Mouse (Mus musculus) layer of hippocampus, adult 18-20 months (tissue): ENCODE measurements around the gene Ppp1r1a. TPM values are rescaled to one million over a fixed set of nuclear protein-coding genes. Genes with fewer than 3 reads are reported as not detected.

Source experiments
- DNase-seq, 2 experiments: peaks; one replicate each; pipeline ENCODE4 v3.0.0; 2022; ENCODE audit warnings: low spot score in 2 of 2
- long read RNA-seq: library from polyadenylated mRNA; stranded (forward); transcript quantifications from one replicate; pipeline ENCODE4 v2.0.0, GENCODE M21; 2021
- total RNA-seq, 2 experiments: library from RNA; stranded (reverse); gene quantifications; 2 replicates each; pipeline ENCODE4 v1.2.3; 2021

The Ppp1r1a gene
- total RNA-seq = 100 to 1,000 TPM; 113 to 123 TPM
- long read RNA-seq, transcript Ppp1r1a-202 (6 exons, 821 nt) = minor isoform, 16 of 80 reads
- long read RNA-seq, transcript Ppp1r1a-201 (7 exons, 1,306 nt) = major isoform, 56 of 80 reads
- long read RNA-seq, partial matches to known transcripts = 6 of 80 reads
- long read RNA-seq, other reads (novel, unspliced or antisense) = 2 of 80 reads

DNA sequence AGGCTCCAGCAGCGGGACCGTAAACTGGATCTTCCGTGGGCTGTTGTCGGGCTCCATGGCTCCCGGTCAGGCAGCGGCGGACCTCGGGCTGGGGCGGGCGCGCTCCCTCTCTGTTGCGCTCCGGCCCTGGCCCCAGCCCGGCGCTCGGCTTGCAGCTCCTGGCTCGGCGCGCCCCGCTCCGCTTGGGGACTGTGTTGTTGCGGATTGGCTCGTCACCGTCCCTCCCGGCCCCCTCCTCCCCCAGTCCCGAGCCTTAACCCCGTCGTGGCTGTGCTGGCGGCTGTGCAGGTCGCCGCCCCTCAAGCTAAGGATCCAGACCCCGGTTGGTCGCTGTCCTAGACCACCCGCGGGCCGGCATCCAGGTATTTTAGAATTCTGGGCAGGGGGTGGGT is at the start of gene Ppp1r1a:
Ppp1r1a (minus strand) TSS at position 182 of the 392 bp plus-strand sequence.
- DNase-seq = peak; percentile 61 to 76

DNA sequence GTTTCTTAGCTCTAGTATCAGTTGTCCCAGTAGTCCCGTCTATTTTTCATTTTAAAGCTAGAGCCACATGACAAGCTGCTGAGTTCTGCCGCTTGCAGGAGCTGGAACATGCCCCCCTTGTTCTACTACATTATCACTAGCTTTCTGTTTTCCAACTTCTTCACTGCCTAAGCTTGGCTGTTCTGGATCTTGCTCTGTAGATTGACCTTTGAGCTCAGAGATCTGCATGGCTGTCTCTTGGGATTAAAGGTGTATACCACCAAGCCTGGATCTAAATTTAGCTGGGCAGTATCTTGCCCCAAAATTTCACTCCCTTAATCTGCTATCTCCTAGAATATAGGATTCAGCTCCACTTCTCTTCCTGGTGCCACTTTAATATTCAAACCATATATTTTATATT is 48.1 kb upstream of the Ppp1r1a start:
- no peak for DNase-seq

DNA sequence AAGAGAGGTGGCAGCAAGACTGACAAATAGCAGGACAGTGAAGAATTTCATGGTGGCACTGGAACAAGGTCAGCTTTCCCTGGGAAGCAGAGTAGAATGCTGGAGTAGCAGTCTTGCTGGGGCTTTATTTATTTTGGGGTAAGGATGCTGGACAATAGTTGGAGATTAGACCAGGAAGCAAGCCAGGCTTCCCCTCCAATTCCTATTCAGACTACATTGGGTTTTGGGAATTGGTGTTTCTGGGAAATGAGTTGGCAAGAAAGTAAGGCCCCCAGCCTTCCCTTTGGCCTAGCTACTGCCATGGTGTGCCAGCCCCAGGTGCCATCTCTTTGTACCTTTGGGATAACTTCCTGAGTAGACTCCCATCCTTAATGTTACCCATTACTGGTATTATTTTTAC is 27.2 kb upstream of the Ppp1r1a start, which contains the start of gene Glycam1:
Glycam1 (minus strand) TSS at position 101 of the 400 bp plus-strand sequence.
- DNase-seq = no peak

DNA sequence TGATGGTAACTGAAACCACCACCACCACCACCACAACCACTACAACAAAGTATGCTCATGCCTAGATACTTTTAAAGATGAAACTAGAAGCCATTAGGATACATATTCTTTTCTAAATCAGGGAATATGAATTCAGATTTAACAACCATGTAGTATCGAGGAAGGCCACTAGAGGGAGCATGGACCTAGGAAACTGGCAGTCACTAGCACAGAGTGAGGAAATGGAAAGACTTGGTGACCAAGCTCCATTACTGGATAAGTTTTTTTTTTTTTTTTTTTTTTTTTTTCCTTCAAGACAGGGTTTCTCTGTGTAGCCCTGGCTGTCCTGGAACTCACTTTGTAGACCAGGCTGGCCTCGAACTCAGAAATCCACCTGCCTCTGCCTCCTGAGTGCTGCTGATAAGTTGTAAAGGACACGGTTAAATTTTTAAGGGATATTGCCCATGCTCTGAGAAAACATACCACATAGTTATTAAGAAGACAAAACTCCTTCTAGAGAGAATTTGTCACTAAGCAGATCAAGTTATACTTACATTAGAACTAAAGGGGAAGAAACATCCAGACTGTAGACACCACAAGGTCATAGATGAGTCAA is 14.4 kb upstream of the Ppp1r1a start:
- peak in 1 of 2 experiments; percentile 85 for DNase-seq

DNA sequence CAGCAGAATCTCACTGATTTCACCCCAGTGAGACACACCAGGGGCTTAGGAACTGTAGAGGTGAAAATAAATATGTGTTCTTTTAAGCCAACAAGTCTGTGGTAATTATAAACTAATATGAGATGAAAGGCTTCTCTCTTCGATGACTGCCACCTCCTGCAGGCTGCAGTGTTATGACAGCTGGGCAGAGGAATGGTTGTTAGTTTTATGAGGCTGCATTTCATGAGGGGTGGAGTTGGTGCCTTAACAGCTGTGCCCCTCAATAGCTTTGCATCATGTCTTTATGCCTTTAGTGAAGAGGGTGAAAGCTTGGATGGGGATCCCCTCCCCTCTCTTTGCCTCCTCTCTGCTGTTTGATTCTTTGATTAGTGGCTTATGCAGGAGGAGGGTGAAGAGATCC is 13.2 kb upstream of the Ppp1r1a start:
- no peak for DNase-seq

DNA sequence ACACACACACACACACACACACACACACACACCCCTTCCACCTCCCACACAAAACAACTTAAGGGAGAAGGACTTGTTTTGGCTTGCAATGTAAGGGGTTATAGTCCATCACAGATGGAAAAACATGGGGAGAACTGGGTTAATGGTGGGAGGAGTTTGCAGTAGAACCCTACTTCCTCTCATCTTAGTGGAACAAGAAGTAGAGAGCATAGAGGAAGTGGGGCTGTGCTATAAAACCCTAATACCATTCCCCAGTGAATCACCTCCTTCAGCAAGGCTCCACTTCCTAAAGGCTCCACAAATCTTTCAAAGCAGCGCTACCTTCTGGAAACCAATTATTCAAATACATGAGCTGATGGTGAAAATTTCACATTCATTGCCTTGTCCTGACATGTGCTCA is 11.7 kb upstream of the Ppp1r1a start:
- no peak for DNase-seq

DNA sequence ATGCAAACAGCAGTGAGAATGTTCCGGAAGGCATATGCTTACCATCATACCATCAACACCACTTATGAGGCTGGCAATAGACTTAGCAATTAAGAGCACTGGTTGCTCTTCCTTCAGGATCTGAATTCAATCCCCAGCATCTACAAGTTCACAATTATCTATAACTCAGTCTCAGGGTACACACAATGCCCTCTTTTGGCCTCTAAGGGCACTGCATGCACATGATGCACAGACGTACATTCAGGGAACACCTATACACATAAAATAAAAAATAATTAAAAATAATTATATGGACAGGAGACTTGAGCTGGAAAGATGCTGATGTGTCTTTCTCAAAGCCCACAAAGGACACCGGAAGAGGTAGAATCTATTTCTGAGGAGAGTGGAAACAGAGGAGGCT is 10.2 kb upstream of the Ppp1r1a start:
- no peak for DNase-seq

DNA sequence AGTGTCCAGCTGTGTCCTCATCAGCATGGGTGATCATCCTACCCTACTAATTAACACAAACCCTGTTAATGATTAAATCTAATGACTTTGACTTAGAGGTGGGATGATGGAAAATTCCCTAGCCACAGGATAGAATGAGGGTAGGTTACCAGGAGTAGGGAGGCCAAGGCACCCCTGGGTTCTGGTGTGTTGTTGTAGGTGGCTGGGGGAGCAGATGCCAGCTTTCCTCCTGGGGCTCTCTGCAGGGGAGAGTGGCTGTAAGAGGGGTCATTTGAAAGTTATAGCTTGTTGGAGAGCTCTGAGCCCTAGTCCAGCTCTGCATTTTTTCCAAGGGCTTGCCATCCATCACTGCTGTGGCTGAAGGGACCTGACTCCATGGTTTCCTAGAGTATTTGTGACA is 4.7 kb upstream of the Ppp1r1a start:
- no peak for DNase-seq

DNA sequence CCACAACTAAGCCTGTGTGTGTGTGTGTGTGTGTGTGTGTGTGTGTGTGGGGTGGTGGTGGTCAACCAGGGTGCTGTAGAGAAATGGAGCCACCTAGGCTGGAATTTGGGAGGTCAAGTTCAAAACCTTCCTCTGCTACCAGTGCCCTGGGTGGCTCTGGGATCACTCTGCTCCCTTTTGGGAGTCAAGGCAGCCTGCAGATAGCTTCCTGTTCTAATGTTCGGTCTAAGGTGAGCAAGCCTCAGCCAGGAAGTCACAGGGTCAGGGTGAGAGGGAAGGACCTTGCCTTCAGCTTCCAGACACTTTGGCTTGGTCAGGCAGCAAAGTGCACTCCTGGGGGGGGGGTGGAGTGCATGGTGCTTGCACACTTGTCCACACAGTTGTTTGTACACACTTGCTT is 2.8 kb upstream of the Ppp1r1a start:
- no peak for DNase-seq

DNA sequence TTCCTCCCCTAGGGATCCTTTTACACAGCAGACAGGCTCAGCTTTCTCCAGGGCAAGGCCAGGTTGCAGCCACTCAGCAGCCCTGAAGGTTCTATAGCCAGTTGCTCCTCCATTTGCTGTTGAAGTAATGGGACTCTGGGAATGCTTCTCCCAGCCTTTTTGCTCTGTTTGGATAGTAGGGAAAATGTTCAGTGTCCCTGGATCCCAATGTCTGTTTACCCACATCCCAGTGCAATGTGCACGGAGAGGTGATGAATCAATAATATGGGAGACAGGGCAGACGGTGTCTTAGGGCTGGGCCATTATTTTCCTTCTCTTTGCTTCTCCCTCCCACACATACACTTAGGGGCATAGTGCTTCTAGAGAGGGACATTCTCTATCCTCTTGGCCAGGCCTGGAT is 1.5 kb upstream of the Ppp1r1a start:
- no peak for DNase-seq

DNA sequence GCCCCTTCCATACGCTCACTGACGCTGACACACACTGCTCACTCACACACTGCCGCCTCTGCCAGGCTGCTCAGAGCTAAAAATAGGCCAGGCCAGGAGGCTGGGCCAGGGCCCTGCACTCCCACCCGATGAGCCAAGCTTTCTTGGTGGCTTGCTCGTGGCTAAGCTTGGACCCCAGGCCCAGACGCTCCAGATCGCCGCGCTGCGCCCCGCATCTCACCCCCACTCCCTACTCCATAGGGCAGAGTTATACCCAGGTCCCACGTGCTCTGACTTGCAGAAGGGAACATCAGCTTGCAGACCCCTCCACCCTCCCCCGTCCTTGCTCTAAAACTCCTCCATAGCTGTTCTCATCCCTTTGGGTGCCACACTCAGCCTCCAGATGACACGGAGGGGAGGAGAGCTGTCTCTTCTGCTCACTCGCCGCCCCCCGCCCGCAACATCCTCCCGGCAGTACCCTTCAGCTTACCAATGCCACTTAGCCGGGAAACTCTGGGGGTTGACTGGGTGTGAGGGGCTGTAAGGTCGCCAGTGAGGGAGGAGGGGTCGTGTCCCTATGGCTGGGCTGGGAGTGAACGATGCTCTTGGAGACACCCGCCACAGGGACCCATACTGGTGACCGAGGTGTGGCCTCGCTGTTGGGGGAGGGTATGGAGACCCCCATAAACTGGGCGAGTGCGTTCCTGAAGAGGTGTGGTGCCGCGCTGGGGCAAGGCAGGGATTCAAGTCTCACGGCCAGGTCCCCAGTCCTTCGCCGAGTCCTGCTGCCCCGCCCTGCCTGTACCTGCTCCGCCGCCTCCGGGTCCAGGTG is 587 bp downstream of the Ppp1r1a start:
- DNase-seq = peak; percentile 70 to 79

DNA sequence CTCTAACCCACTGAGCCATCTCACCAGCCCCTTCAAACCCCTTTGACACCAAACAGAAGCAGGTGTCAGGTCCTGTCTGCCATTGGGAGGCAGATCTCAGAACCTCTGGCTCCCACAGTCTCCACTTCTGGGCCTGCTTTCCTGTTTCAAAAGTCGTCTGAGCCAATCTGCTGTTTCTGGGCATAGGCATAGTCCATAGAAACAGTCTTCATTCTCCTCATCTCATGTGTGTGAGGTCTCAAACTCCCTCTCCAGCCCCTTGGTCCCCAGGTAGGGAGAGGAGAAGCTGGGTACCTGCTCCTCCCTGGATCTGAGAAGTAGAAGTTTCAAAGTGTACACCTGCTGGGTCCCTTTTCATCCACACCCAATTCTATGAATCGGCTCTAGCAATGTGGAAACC is 1.3 kb downstream of the Ppp1r1a start:
- no peak for DNase-seq

DNA sequence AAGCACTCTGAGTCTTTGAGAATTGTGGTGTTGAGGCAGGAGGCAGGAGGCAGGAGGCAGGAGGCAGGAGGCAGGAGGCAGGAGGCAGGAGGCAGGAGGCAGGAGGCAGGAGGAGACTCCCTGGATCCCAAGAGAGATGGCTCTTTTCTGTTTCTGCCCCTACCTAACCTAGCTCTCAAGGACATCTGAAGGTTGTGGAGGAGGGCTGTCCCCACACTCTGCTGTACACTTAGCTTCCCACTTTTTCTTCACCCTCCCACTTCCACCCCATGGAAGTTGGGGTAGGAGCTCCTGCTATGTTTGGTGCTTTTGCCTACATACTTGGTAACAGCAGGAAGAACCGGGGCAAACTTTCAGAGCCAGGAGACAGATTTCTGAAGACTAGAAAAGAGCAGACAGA is 2.0 kb downstream of the Ppp1r1a start:
- no peak for DNase-seq

DNA sequence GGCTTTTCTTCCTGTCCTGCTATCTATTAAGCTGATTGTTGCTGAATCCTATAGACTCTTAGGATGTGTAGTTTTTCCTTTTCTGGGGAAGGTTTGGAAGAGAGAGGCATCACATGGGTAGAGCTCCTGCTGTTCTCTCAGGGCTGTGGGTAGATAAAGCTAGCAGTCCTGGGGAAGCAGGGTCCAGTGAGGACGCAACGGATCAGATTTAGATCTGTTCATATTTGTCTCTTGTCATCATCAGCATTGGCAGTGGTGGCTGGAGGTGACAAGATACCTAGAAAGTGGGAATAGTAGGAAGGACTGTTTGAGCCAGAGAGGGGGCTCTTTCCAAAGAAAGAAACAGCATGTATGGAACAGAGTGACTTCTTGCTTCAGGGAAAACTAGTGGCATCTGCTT is 2.8 kb downstream of the Ppp1r1a start:
- no peak for DNase-seq

DNA sequence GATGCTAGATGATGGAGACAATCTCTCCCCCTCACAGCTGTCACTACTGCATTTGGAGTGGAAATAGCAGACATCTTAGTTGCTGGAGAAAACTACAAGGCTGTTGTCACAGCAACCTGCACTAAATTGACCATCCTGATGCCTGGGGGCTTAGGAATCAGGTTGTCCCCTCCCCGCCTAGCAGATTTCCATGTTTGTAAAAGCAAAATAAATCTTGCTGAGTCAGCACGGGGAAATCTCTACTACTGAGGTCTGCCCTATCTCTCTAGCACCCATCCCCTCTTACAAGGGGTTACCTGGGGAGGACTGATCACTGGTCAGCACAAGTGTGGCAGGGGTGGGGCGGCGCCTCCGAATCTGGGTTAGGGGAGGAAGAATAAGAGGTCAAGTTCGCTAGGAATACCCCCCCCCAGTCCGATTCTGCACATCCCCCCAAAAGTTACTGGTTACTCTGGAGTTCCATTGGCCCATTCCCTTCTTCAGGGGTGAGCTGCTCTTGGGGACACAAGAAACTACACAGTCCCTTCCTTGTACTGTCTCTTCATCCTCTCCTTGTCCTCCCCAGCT is 3.7 kb downstream of the Ppp1r1a start:
- DNase-seq = no peak

DNA sequence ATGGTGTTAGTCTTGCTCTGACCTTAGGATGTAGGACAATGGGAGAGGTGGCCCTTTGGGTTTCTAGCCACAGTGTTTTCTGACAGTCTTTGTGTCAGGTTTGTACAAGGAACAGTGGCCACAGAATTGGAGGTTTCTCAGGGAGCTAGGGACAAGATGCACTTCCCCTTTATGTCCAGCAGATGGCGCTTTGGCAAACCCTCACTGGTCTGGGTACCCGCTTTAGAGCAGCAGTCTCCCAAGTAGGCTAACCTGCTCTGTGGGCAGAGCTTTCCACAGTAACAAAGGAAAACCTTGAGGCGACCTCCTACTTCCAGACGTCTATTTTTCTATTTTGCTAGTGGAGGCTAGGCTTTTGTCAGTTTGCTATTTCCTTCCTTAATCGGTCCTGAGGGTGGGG is 7.4 kb downstream of the Ppp1r1a start:
- DNase-seq = peak; percentile 59 to 87

DNA sequence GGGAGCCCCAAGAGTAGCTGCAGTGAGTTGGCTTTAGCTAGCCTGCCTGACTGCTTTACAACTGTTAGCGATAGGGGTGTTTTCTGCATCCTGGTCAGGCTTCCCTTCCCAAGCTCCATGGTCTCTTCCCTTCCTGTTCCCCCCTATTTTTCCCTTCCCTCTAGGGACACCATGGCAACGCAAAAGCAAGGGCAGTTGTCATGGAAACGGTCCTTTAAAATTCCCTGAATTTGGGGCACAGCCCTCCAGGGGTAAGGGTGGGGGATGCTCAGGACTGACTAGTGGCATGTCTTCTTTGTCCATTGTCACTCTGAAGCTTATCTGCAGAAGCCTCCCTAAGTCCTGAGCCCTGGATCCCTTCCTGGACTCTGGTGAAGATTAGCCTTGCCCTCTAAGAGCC is 14.6 kb downstream of the Ppp1r1a start:
- no peak for DNase-seq

DNA sequence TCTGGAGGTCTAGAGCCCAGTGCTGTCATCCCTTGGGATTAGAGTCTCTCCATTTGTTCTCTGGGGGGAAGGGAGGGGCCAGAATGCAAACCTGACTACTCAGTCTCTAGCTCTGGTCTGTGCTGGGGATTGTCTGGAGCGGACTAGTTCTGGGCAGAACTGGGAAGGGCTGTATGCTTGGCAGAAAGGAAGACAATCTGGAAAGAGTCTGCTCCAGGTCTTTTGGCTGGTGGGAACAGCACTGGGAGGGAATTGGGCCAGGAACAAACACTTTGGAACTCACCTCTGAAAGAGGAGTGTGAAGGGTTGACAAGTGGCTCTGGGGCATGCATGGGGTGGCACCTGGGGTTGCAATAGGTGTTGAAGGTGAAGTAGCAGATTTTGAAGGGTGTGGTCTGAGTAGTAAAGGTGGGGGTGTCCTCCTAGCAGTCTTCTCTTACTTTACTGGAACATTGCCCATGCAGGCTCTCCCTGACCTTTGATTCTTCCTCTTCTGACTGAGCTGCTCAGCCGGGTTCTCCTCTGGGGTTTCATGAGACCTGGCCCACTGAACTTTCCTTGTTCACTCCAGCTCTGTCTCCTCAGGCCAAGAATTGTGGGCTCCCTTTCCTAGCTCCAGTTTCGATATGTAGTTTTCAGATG is 15.2 kb downstream of the Ppp1r1a start:
- DNase-seq = no peak

DNA sequence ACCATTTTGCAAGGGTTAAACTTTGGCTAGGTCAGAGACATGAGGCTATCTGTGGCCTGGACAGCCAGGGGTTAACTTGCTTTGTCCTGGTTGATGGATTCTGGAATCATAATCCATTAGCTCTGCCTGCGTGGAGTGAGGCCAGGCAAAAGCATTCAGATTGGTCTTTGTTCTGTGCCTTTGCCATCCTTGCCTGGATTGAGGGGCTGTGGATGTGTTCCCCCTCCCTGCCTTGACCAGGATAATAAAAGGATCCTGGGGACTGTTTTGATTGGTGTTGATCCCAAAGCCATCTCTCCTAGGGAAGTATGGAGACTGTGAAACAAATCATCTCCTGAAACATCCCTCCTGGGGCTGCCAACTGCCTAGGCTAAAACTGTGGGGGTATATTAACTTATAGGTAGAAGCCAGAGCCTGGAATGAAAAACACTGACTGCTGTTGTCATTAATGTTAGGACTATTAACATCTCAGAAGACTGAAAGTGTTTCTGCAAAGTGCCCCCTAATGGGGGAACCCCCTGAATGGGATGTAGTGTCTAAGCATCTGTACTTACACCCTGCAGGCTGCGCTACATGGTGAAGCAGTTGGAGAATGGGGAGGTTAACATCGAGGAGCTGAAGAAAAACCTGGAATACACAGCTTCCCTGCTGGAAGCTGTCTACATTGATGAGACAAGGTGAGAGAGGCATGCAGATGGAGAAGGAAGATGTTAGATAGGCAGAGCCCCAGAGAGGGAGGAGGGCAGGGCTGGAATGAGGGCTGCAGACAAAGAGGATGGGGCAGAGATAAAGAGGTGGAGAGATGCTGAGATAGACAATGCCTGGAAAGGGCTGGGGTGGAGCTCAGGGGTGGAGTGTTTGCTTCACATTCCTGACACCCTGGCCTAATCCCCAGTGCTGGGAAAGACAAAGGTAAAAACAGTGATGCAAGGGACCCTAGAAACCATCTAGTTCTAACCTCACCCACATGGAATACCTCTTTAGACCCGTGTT is 18.1 kb downstream of the Ppp1r1a start:
- DNase-seq = no peak

DNA sequence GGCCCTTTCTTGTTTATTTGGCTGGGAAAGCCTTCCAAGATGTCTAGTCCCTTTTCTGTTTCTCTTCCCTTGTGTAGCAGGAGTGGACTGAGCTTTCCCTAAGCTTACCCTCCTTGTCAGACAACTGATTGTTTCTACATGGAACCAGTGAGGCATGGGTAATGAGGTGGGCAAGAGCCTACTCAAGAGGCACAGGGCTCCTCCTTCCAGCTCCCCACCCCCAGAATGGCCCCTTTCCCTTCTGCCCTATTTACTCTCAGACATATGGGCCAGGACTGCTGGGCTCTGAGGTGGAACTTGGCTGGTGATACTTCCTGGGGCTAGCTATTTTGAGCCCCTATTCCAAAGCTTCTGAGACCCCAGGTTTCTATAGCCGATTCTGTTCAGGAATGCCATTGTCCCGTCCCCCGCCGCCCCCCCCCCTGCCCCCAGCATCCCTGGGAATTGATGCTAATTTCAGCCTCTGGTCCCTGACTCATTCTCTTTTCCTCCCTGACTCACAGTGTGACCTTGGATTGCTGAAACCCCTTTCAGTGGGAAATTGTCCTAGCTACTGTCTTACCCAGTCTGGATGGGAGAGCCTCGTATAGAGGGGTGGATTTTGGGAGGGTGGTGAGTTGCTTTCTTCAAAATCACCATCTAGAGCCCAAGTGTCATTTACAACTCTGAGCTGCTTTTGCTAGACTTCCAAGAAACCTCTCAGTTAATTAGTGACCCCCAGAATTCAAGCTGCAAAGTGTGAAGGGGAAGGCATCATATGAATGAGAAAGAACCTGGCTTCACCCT is 19.0 kb downstream of the Ppp1r1a start:
- DNase-seq = no peak
